14 mouse cellular contexts compared by ENCODE assay signal in genomic region chr14:33549856-33550255, GRCm38 (mm10). TPM values are rescaled to one million over a fixed set of nuclear protein-coding genes. Genes with fewer than 3 reads are reported as not detected.
DNase-seq lines count a peak whose midpoint lies in the region; ATAC-seq and TF ChIP-seq lines count a peak whose summit lies in the region.
"Had no signal": no experiment of that assay in that cellular context is flagged by ENCODE, and none has a peak within 500 bp of the region (broad histone marks: within the 10 kb centered on the region; RNA-seq: fewer than 3 reads in every experiment).

No protein-coding gene starts in this region.

- H3K4me2 ChIP-seq in lung, postnatal 0 days (replicated peaks; ENCODE audit: low read depth, low read length): no peak overlapping the region
- H3K4me2 ChIP-seq: embryonic facial prominence, embryonic 13.5 days had no signal

- no peak overlapping the region for H3K4me3 ChIP-seq in lung, postnatal 0 days (ENCODE audit: low read depth, low read length)
- H3K4me3 ChIP-seq: embryonic facial prominence, embryonic 13.5 days had no signal

- no peak overlapping the region for H3K9ac ChIP-seq in lung, postnatal 0 days (replicated peaks; ENCODE audit: low read depth)
- H3K9ac ChIP-seq: embryonic facial prominence, embryonic 13.5 days had no signal

- WGBS in lung, postnatal 0 days: 56% methylated on average over 6 of the region's 6 CpGs

- H3K27me3 ChIP-seq in lung, postnatal 0 days (replicated peaks; ENCODE audit: insufficient read depth, low read length): no peaks in the 10 kb centered on the region
- H3K27me3 ChIP-seq: embryonic facial prominence, embryonic 13.5 days had no signal

- TF ChIP-seq EP300 in lung, postnatal 0 days (IDR thresholded peaks at IDR 0.05): no peak

- H3K27ac ChIP-seq in lung, postnatal 0 days (ENCODE audit: low read length): no peak overlapping the region
- H3K27ac ChIP-seq: embryonic facial prominence, embryonic 13.5 days; kidney, postnatal 0 days had no signal

- no peaks in the 10 kb centered on the region for H3K9me3 ChIP-seq in lung, postnatal 0 days (ENCODE audit: low read length)
- H3K9me3 ChIP-seq: embryonic facial prominence, embryonic 13.5 days had no signal

- no peak for TF ChIP-seq CTCF in lung, postnatal 0 days (IDR thresholded peaks at IDR 0.05)

- H3K4me1 ChIP-seq in lung, postnatal 0 days (ENCODE audit: insufficient read depth, low read depth, low read length): no peaks in the 10 kb centered on the region
- H3K4me1 ChIP-seq: embryonic facial prominence, embryonic 13.5 days had no signal

- ATAC-seq in lung, postnatal 0 days: no peak
- no peak for ATAC-seq in activated CD4-positive, CD25-positive, alpha-beta regulatory T cell, adult 4 months

- intact Hi-C loops in heart, postnatal 10 days (cut with DNase I): no loop called here

- H3K36me3 ChIP-seq in lung, postnatal 0 days (ENCODE audit: insufficient read depth, low read length): no peaks in the 10 kb centered on the region
- H3K36me3 ChIP-seq: embryonic facial prominence, embryonic 13.5 days had no signal

- peak; percentile 37 for DNase-seq in heart, adult 11 months
- DNase-seq in heart, postnatal 10 days: no peak
- DNase-seq in cerebellum, adult 11 months: peak; percentile 52
- DNase-seq in cerebellum, postnatal 36 days: peak; percentile 60 to 63
- peak; percentile 37 to 52 for DNase-seq in layer of hippocampus, adult 8-10 months (ENCODE audit: low spot score in 2 of 2)
- no peak for DNase-seq in spleen, postnatal 36 days (ENCODE audit: low spot score in 2 of 2)
- no peak for DNase-seq in lung, postnatal 0 days (ENCODE audit: low spot score)
- DNase-seq: heart, postnatal 36 days; lung, postnatal 10 days; right cerebral cortex, postnatal 25 days had no signal

RNA-seq across cellular contexts. Expression of gene Ptpn20, which starts 39.2 kb away (rescaled TPM):
- total RNA-seq in heart, postnatal 10 days (2021): not detected
- total RNA-seq in layer of hippocampus, adult 8-10 months (2022): 1 to 10 TPM in 1 of 4 experiments, under 1 TPM in 3; 0.61 to 1.3 (median 0.86) TPM
- 0.04 TPM in 1 of 2 replicates, not detected in the other for polyA plus RNA-seq in lung, postnatal 0 days (2015; fragmentation: Nextera tagmentation; extraction: Ambion mirVana)
- not detected for polyA plus RNA-seq in activated CD4-positive, CD25-positive, alpha-beta regulatory T cell, adult 4 months (2017; shearing (Covaris generic))
- total RNA-seq: gastrocnemius, adult 8-10 months; heart, postnatal 36 days had no signal
- polyA plus RNA-seq: embryonic facial prominence, embryonic 13.5 days; kidney, postnatal 0 days had no signal

Comparison
In these comparisons a context has a peak if more than half of its experiments do, and no peak if none do; other contexts are left out.
1. DNase-seq: peak in heart, adult 11 months (single experiment), cerebellum, adult 11 months (single experiment), cerebellum, postnatal 36 days (2 of 2) and layer of hippocampus, adult 8-10 months (2 of 2); none in heart, postnatal 10 days (0 of 2), spleen, postnatal 36 days (0 of 2) and lung, postnatal 0 days (single experiment).